In genomic region chr6:52179690-52180089, GRCm38 (mm10) we compare ENCODE assay signal across 11 mouse cellular contexts. TPM values are rescaled to one million over a fixed set of nuclear protein-coding genes. Genes with fewer than 3 reads are reported as not detected.
DNase-seq lines count a peak whose midpoint lies in the region; ATAC-seq and TF ChIP-seq lines count a peak whose summit lies in the region.
"Had no signal": no experiment of that assay in that cellular context is flagged by ENCODE, and none has a peak within 500 bp of the region (broad histone marks: within the 10 kb centered on the region; RNA-seq: fewer than 3 reads in every experiment).

No protein-coding gene starts in this region.

- H3K27me3 ChIP-seq in kidney, embryonic 15.5 days, result no peaks in the 10 kb centered on the region
- peaks cover 32% of the 10 kb centered on the region for H3K27me3 ChIP-seq in hindbrain, embryonic 15.5 days
- peaks cover 83% of the 10 kb centered on the region for H3K27me3 ChIP-seq in limb, embryonic 12.5 days
- no peaks in the 10 kb centered on the region for H3K27me3 ChIP-seq in stomach, embryonic 14.5 days (ENCODE audit: control insufficient read depth, insufficient read depth, low read length)
- H3K27me3 ChIP-seq in midbrain, embryonic 15.5 days (replicated peaks), result peaks cover 95% of the 10 kb centered on the region
- H3K27me3 ChIP-seq in cerebellum, adult 2 months (ENCODE audit: control insufficient read depth, insufficient read depth, low read length), result peaks cover 4% of the 10 kb centered on the region; the same call in 1 of the 2 replicates

- 0 out of 2 replicates have a peak, but pooled peaks cover 7% of the 10 kb centered on the region for H3K36me3 ChIP-seq in kidney, embryonic 15.5 days
- no peaks in the 10 kb centered on the region for H3K36me3 ChIP-seq in hindbrain, embryonic 15.5 days
- H3K36me3 ChIP-seq in limb, embryonic 12.5 days, result peaks cover 9% of the 10 kb centered on the region; the same call in 1 of the 2 replicates
- peaks cover 3% of the 10 kb centered on the region; the same call in 1 of the 2 replicates for H3K36me3 ChIP-seq in stomach, embryonic 14.5 days (ENCODE audit: control insufficient read depth, insufficient read depth, low read length)
- no peaks in the 10 kb centered on the region for H3K36me3 ChIP-seq in midbrain, embryonic 15.5 days (replicated peaks)
- H3K36me3 ChIP-seq: midbrain, embryonic 12.5 days had no signal

- H3K4me2 ChIP-seq in kidney, embryonic 15.5 days, result peak overlapping the region; percentile 67
- H3K4me2 ChIP-seq in hindbrain, embryonic 15.5 days, result peak overlapping the region; percentile 97
- peak overlapping the region; percentile 35 for H3K4me2 ChIP-seq in limb, embryonic 12.5 days
- H3K4me2 ChIP-seq in stomach, embryonic 14.5 days (replicated peaks; ENCODE audit: low read depth, low read length), result peak overlapping the region; percentile 61
- H3K4me2 ChIP-seq in midbrain, embryonic 15.5 days, result no peak overlapping the region
- H3K4me2 ChIP-seq: midbrain, embryonic 12.5 days had no signal

- H3K4me1 ChIP-seq in kidney, embryonic 15.5 days, result peaks cover 91% of the 10 kb centered on the region
- H3K4me1 ChIP-seq in hindbrain, embryonic 15.5 days (replicated peaks), result 0 out of 2 replicates have a peak, but pooled peaks cover 8% of the 10 kb centered on the region
- H3K4me1 ChIP-seq in limb, embryonic 12.5 days (replicated peaks), result peaks cover 93% of the 10 kb centered on the region
- H3K4me1 ChIP-seq in stomach, embryonic 14.5 days (ENCODE audit: control insufficient read depth, insufficient read depth, low read length), result peaks cover 43% of the 10 kb centered on the region
- H3K4me1 ChIP-seq in midbrain, embryonic 15.5 days, result no peaks in the 10 kb centered on the region
- H3K4me1 ChIP-seq in cerebellum, adult 2 months (ENCODE audit: control insufficient read depth, insufficient read depth, low read length), result no peaks in the 10 kb centered on the region
- H3K4me1 ChIP-seq: midbrain, embryonic 12.5 days had no signal

- H3K9me3 ChIP-seq in kidney, embryonic 15.5 days (replicated peaks), result no peaks in the 10 kb centered on the region
- H3K9me3 ChIP-seq in hindbrain, embryonic 15.5 days, result no peaks in the 10 kb centered on the region
- H3K9me3 ChIP-seq in limb, embryonic 12.5 days, result no peaks in the 10 kb centered on the region
- H3K9me3 ChIP-seq in stomach, embryonic 14.5 days (ENCODE audit: control insufficient read depth, low read depth, low read length), result no peaks in the 10 kb centered on the region
- no peaks in the 10 kb centered on the region for H3K9me3 ChIP-seq in midbrain, embryonic 15.5 days
- H3K9me3 ChIP-seq: midbrain, embryonic 12.5 days had no signal

- no peak for TF ChIP-seq CTCF in cerebellum, adult 2 months (IDR thresholded peaks at IDR 0.05; ENCODE audit: borderline replicate concordance, insufficient read depth, low read depth, low read length)

- H3K4me3 ChIP-seq in kidney, embryonic 15.5 days (replicated peaks), result peak overlapping the region; percentile 62
- peak overlapping the region; percentile 51 for H3K4me3 ChIP-seq in hindbrain, embryonic 15.5 days
- peak overlapping the region; percentile 10; the same call in 1 of the 2 replicates for H3K4me3 ChIP-seq in limb, embryonic 12.5 days (replicated peaks)
- H3K4me3 ChIP-seq in stomach, embryonic 14.5 days (ENCODE audit: low read depth, low read length), result peak overlapping the region; percentile 63
- H3K4me3 ChIP-seq in midbrain, embryonic 15.5 days, result no peak overlapping the region
- H3K4me3 ChIP-seq in cerebellum, adult 2 months (replicated peaks; ENCODE audit: insufficient read depth, low read depth, low read length), result no peak overlapping the region
- H3K4me3 ChIP-seq: left cerebral cortex, adult 2 months; midbrain, embryonic 12.5 days had no signal

- peak overlapping the region; percentile 56 for H3K9ac ChIP-seq in kidney, embryonic 15.5 days
- peak overlapping the region; percentile 64 for H3K9ac ChIP-seq in hindbrain, embryonic 15.5 days
- H3K9ac ChIP-seq in limb, embryonic 12.5 days (replicated peaks), result peak overlapping the region; percentile 34; the same call in 1 of the 2 replicates
- peak overlapping the region; percentile 79 for H3K9ac ChIP-seq in stomach, embryonic 14.5 days (replicated peaks; ENCODE audit: low read depth, low read length)
- no peak overlapping the region for H3K9ac ChIP-seq in midbrain, embryonic 15.5 days
- H3K9ac ChIP-seq: midbrain, embryonic 12.5 days had no signal

- DNase-seq in kidney, adult 9 months, result no peak
- DNase-seq in cerebellum, adult 2 months, result no peak
- DNase-seq: gastrocnemius, postnatal 25 days; spleen, adult 18-20 months had no signal

- H3K27ac ChIP-seq in kidney, embryonic 15.5 days, result peak overlapping the region; percentile 98
- H3K27ac ChIP-seq in hindbrain, embryonic 15.5 days (replicated peaks), result peak overlapping the region; percentile 92
- no peak overlapping the region for H3K27ac ChIP-seq in limb, embryonic 12.5 days
- peak overlapping the region; percentile 98 for H3K27ac ChIP-seq in stomach, embryonic 14.5 days (ENCODE audit: low read length)
- H3K27ac ChIP-seq in midbrain, embryonic 15.5 days, result no peak overlapping the region
- H3K27ac ChIP-seq in cerebellum, adult 2 months (ENCODE audit: insufficient read depth, low read length), result no peak overlapping the region
- H3K27ac ChIP-seq: left cerebral cortex, adult 2 months; midbrain, embryonic 12.5 days had no signal

- TF ChIP-seq POLR2A in cerebellum, adult 2 months (IDR thresholded peaks at IDR 0.05; ENCODE audit: borderline replicate concordance, insufficient read depth, low read length), result no peak

- ATAC-seq in kidney, embryonic 15.5 days (replicated peaks; ENCODE audit: low FRiP score), result no peak
- no peak for ATAC-seq in hindbrain, embryonic 15.5 days (ENCODE audit: low FRiP score, low read depth)
- no peak for ATAC-seq in limb, embryonic 12.5 days (ENCODE audit: insufficient number of reproducible peaks, insufficient read depth, low FRiP score, low TSS enrichment, low read depth)
- ATAC-seq in stomach, embryonic 14.5 days (ENCODE audit: insufficient number of reproducible peaks, insufficient read depth, low FRiP score, low read depth), result no peak
- no peak for ATAC-seq in midbrain, embryonic 15.5 days (replicated peaks)

- 11% methylated on average over 10 of the region's 10 CpGs for WGBS in kidney, embryonic 15.5 days
- WGBS in hindbrain, embryonic 15.5 days, result under 1% methylated on average over 10 of the region's 10 CpGs
- WGBS in limb, embryonic 12.5 days, result 18% methylated on average over 10 of the region's 10 CpGs
- WGBS in stomach, embryonic 14.5 days, result 5% methylated on average over 10 of the region's 10 CpGs
- WGBS in midbrain, embryonic 15.5 days, result 1% methylated on average over 10 of the region's 10 CpGs
- 2% methylated on average over 10 of the region's 10 CpGs for WGBS in cerebellum, adult 2 months

RNA-seq across cellular contexts. Expression of gene 5730596B20Rik, which starts 2.4 kb away (rescaled TPM):
- polyA plus RNA-seq in kidney, embryonic 15.5 days (2015; fragmentation: Nextera tagmentation; extraction: Ambion mirVana), result 2.1 and 2.4 TPM in 2 replicates
- polyA plus RNA-seq in hindbrain, embryonic 15.5 days (2015; fragmentation: Nextera tagmentation; extraction: Ambion mirVana), result 4.0 and 4.3 TPM in 2 replicates
- polyA plus RNA-seq in limb, embryonic 12.5 days (2016; fragmentation: Nextera tagmentation; extraction: Ambion mirVana), result 0.91 and 0.98 TPM in 2 replicates
- polyA plus RNA-seq in stomach, embryonic 14.5 days (2014; fragmentation: Nextera tagmentation; extraction: Ambion mirVana), result 4.4 and 4.7 TPM in 2 replicates
- not detected in 2 replicates for polyA plus RNA-seq in midbrain, embryonic 15.5 days (2015; fragmentation: Nextera tagmentation; extraction: Ambion mirVana)
- polyA plus RNA-seq in cerebellum, adult 2 months (2012; rRNA removed), result 0.16 and 0.18 TPM in 2 replicates
- polyA plus RNA-seq: midbrain, embryonic 12.5 days had no signal

RNA-seq across cellular contexts. Expression of gene Hoxa4, which starts 11.9 kb away (rescaled TPM):
- polyA plus RNA-seq in kidney, embryonic 15.5 days (2015; fragmentation: Nextera tagmentation; extraction: Ambion mirVana), result 1.5 and 1.8 TPM in 2 replicates
- polyA plus RNA-seq in hindbrain, embryonic 15.5 days (2015; fragmentation: Nextera tagmentation; extraction: Ambion mirVana), result 10.6 and 12.2 TPM in 2 replicates
- 0.35 and 0.90 TPM in 2 replicates for polyA plus RNA-seq in limb, embryonic 12.5 days (2016; fragmentation: Nextera tagmentation; extraction: Ambion mirVana)
- 6.7 and 6.8 TPM in 2 replicates for polyA plus RNA-seq in stomach, embryonic 14.5 days (2014; fragmentation: Nextera tagmentation; extraction: Ambion mirVana)
- not detected in 2 replicates for polyA plus RNA-seq in midbrain, embryonic 15.5 days (2015; fragmentation: Nextera tagmentation; extraction: Ambion mirVana)
- 4.1 and 5.1 TPM in 2 replicates for polyA plus RNA-seq in cerebellum, adult 2 months (2012; rRNA removed)
- polyA plus RNA-seq: midbrain, embryonic 12.5 days had no signal

RNA-seq across cellular contexts. Expression of gene Hoxa2, which starts 15.1 kb away (rescaled TPM):
- polyA plus RNA-seq in kidney, embryonic 15.5 days (2015; fragmentation: Nextera tagmentation; extraction: Ambion mirVana), result 2.2 and 3.6 TPM in 2 replicates
- polyA plus RNA-seq in hindbrain, embryonic 15.5 days (2015; fragmentation: Nextera tagmentation; extraction: Ambion mirVana), result 22.4 and 26.8 TPM in 2 replicates
- polyA plus RNA-seq in limb, embryonic 12.5 days (2016; fragmentation: Nextera tagmentation; extraction: Ambion mirVana), result 1.8 and 2.0 TPM in 2 replicates
- 17.4 and 18.5 TPM in 2 replicates for polyA plus RNA-seq in stomach, embryonic 14.5 days (2014; fragmentation: Nextera tagmentation; extraction: Ambion mirVana)
- 0.19 and 0.25 TPM in 2 replicates for polyA plus RNA-seq in midbrain, embryonic 15.5 days (2015; fragmentation: Nextera tagmentation; extraction: Ambion mirVana)
- polyA plus RNA-seq in cerebellum, adult 2 months (2012; rRNA removed), result 1.8 and 2.8 TPM in 2 replicates

RNA-seq across cellular contexts. Expression of gene Hoxa1, which starts 21.6 kb away (rescaled TPM):
- polyA plus RNA-seq in kidney, embryonic 15.5 days (2015; fragmentation: Nextera tagmentation; extraction: Ambion mirVana), result 0.64 and 0.81 TPM in 2 replicates
- polyA plus RNA-seq in hindbrain, embryonic 15.5 days (2015; fragmentation: Nextera tagmentation; extraction: Ambion mirVana), result 1.3 and 1.8 TPM in 2 replicates
- 0.58 and 0.70 TPM in 2 replicates for polyA plus RNA-seq in limb, embryonic 12.5 days (2016; fragmentation: Nextera tagmentation; extraction: Ambion mirVana)
- polyA plus RNA-seq in stomach, embryonic 14.5 days (2014; fragmentation: Nextera tagmentation; extraction: Ambion mirVana), result 2.1 and 3.0 TPM in 2 replicates
- 0.14 TPM in 1 of 2 replicates, not detected in the other for polyA plus RNA-seq in midbrain, embryonic 15.5 days (2015; fragmentation: Nextera tagmentation; extraction: Ambion mirVana)
- 0.65 and 0.80 TPM in 2 replicates for polyA plus RNA-seq in cerebellum, adult 2 months (2012; rRNA removed)

RNA-seq across cellular contexts. Expression of gene Hoxa5, which starts 24.7 kb away (rescaled TPM):
- polyA plus RNA-seq in kidney, embryonic 15.5 days (2015; fragmentation: Nextera tagmentation; extraction: Ambion mirVana), result 11.0 and 11.5 TPM in 2 replicates
- 105 and 115 TPM in 2 replicates for polyA plus RNA-seq in hindbrain, embryonic 15.5 days (2015; fragmentation: Nextera tagmentation; extraction: Ambion mirVana)
- polyA plus RNA-seq in limb, embryonic 12.5 days (2016; fragmentation: Nextera tagmentation; extraction: Ambion mirVana), result 8.2 and 9.2 TPM in 2 replicates
- polyA plus RNA-seq in stomach, embryonic 14.5 days (2014; fragmentation: Nextera tagmentation; extraction: Ambion mirVana), result 24.4 and 27.1 TPM in 2 replicates
- 0.64 TPM in 1 of 2 replicates, not detected in the other for polyA plus RNA-seq in midbrain, embryonic 15.5 days (2015; fragmentation: Nextera tagmentation; extraction: Ambion mirVana)
- 4.6 and 6.0 TPM in 2 replicates for polyA plus RNA-seq in cerebellum, adult 2 months (2012; rRNA removed)
- polyA plus RNA-seq: midbrain, embryonic 12.5 days had no signal

Comparison
In these comparisons a context has a peak if more than half of its experiments do, and no peak if none do; other contexts are left out.
1. H3K27ac ChIP-seq: peak in kidney, embryonic 15.5 days (single experiment), hindbrain, embryonic 15.5 days (single experiment) and stomach, embryonic 14.5 days (single experiment); none in limb, embryonic 12.5 days (single experiment), midbrain, embryonic 15.5 days (single experiment) and cerebellum, adult 2 months (single experiment).
2. H3K4me3 ChIP-seq: peak in kidney, embryonic 15.5 days (single experiment), hindbrain, embryonic 15.5 days (single experiment), limb, embryonic 12.5 days (single experiment) and stomach, embryonic 14.5 days (single experiment); none in midbrain, embryonic 15.5 days (single experiment) and cerebellum, adult 2 months (single experiment).